Mouse (Mus musculus) liver, adult 10 weeks (tissue): ENCODE data around the gene Armcx2. TPM values are rescaled to one million over a fixed set of nuclear protein-coding genes. Genes with fewer than 3 reads are reported as not detected.

Experiments used
- polyA plus RNA-seq: library from polyadenylated mRNA; stranded (reverse); fragments of 350-450 nt; fragmentation: Illumina TruSeq; extraction: RNeasy Lipid Tissue Mini Kit (QIAGEN cat#74804); gene quantifications from one replicate; pipeline ENCODE4 v1.2.3, GENCODE M21; 2014; ENCODE audit warnings: low read depth, low replicate concordance

Armcx2 gene
- 2.8 TPM for polyA plus RNA-seq

GRCm38 (mm10) chrX:134808755-134809224, at the start of gene Armcx2:
Gene Armcx2, minus strand, starts transcription at chrX:134809221.

GRCm38 (mm10) chrX:134756434-134757292, 52.4 kb downstream of the Armcx2 start, which contains the start of gene Armcx3:
Gene Armcx3, plus strand, starts transcription at chrX:134756595.

Other genes starting within 250 kb of the Armcx2 start
- 0.74 TPM for gene Btk, start 225.7 kb downstream of the Armcx2 start, polyA plus RNA-seq
- gene Rpl36a, start 223.6 kb downstream of the Armcx2 start, polyA plus RNA-seq, result 302 TPM
- 4.2 TPM for gene Gla, start 208.1 kb downstream of the Armcx2 start, polyA plus RNA-seq
- gene Hnrnph2, start 208.0 kb downstream of the Armcx2 start, polyA plus RNA-seq, result 94.3 TPM
- gene Armcx4, start 122.7 kb downstream of the Armcx2 start, polyA plus RNA-seq, result 0.93 TPM
- 4.6 TPM for gene Armcx1, start 91.3 kb downstream of the Armcx2 start, polyA plus RNA-seq
- 0.66 TPM for gene Armcx6, start 57.8 kb downstream of the Armcx2 start, polyA plus RNA-seq
- 13.5 TPM for gene Armcx3, start 52.6 kb downstream of the Armcx2 start, polyA plus RNA-seq
- gene Nxf2, start 155.5 kb upstream of the Armcx2 start, polyA plus RNA-seq, result not detected
- gene Zmat1, start 200.0 kb upstream of the Armcx2 start, polyA plus RNA-seq, result 17.1 TPM